Mouse (Mus musculus): ENCODE results near the gene Dab2. TPM values are rescaled to one million over a fixed set of nuclear protein-coding genes. Genes with fewer than 3 reads are reported as not detected.

Gene Dab2
- polyA plus RNA-seq, 3 experiments from 2014 or later = 0.09 TPM; not detected in 2

Other genes with a start within 250 kb of the Dab2 start
- gene C9, start 145.5 kb downstream of the Dab2 start, polyA plus RNA-seq (2017; shearing (Covaris generic)) = not detected
- 100 to 1,000 TPM; 539 to 808 (median 732) TPM for gene Fyb, start 223.1 kb downstream of the Dab2 start, polyA plus RNA-seq (2017; shearing (Covaris generic))